Mouse (Mus musculus) B cell, adult 2 months (primary cell): ENCODE results near the gene Msi2.
A peak's percentile ranks its signal among the peaks of the same experiment; 100 is the strongest.

Experiments used
- DNase-seq, 2 experiments: peaks; one replicate each; pipeline ENCODE4 v3.0.0; 2022

Msi2 gene

GRCm38 (mm10) chr11:88718050-88718765 is at the start of gene Msi2:
Msi2 (minus strand) TSS chr11:88718513.
- peak; percentile 91 to 92 for DNase-seq

- DNase-seq, result no peak
Observed at GRCm38 (mm10) chr11:88765635-88766034, 47.3 kb upstream of the Msi2 start.

DNA sequence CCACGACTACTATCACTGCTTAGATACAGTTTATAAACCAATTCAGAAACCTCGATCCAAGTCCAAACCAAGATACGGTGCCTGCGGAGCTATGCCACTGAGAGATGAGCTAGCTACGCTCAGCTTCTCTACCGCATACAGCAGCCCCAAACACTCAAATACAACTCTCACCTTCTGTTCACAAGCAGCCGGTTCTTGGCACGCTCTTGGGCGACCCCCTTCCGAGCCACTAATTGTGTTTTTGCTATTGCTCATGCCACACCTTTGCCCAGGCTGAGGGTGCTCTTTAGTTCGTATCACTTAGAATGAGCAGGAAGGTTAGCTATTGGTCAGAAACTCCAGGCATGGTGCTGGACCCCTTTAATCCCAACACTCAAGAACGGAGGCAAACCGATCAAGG is 45.1 kb upstream of the Msi2 start:
- DNase-seq, result no peak

DNA sequence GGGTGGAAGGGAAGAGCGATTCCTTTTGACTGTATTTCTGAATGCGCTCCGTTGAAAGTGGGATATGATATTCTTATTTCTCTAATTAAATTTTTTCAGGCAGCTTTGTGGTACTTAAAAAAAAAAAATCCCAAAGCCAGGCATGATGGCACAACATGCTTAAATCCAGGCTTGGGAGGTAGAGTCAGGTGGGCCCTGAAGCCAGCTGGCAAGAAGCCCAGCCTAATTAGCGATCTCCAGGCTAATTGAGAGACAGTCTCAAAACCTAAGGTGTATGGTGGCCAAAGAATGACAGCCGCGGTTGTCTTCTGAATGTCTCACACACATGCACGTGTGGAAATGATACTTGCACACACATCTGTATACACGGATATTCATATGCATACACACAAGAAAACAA is 41.2 kb upstream of the Msi2 start:
- no peak for DNase-seq

DNA sequence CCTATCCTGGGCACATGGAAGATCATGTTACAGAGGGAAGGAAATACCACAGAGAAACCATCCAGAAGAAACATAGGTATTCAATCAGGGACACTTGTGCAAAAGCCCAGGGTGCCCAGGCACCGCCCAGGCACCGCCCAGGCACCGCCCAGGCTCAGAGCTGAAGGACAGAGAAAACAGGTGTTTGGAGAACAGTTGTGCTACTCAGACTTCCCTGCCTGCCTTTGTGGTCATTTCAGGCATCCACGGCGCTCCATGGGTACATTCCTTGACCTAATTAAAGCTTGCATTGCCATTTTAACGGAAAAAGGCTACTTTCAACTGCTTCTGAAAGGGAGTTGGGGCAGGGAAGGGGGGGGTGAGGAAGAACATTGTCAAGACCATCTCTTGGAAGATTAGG is 40.1 kb upstream of the Msi2 start:
- no peak for DNase-seq

DNA sequence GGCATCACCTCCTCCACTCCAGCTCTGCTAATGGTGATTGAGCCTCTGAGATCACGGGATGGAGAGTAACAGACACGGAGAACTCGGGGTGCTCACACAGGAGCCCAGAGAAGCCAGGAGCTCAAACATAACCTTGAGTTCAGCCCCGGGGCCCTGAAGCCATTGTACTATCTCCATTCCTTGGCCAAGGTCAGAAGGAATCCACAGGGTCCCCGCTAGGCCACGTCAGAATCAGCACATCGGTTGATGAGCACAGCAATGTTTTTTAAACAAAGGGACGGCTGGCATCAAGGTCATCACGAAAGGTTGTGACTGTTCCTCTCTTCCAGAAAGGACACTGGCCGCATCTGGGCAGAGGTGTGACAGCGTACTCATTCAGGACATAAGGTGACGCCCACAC is 27.0 kb upstream of the Msi2 start:
- no peak for DNase-seq

- no peak for DNase-seq
Observed at GRCm38 (mm10) chr11:88739574-88740295, 21.4 kb upstream of the Msi2 start.

- no peak for DNase-seq
Observed at GRCm38 (mm10) chr11:88729363-88729762, 11.1 kb upstream of the Msi2 start.

DNA sequence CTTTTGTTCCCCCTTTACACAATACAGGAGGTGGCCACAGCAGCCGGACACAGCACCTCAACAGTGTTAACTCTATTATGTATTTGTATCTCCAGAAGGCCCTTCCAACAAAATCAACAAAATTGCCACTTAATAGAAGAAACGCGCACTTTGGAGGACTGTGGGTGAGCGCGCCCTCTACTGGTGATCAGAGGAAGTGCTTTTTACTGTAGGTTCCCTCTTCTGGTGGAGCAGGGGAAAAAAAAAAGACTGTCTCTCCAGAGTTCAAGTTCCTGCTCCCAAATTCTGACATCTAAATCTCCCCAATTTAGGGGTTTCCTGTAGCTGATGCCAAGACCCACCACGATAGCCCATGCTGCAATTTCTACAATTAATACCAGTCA is 10.2 kb upstream of the Msi2 start:
- DNase-seq, result peak; percentile 87 to 88

GRCm38 (mm10) chr11:88727768-88728507 is 9.6 kb upstream of the Msi2 start:
- peak; percentile 9 to 11 for DNase-seq

DNA sequence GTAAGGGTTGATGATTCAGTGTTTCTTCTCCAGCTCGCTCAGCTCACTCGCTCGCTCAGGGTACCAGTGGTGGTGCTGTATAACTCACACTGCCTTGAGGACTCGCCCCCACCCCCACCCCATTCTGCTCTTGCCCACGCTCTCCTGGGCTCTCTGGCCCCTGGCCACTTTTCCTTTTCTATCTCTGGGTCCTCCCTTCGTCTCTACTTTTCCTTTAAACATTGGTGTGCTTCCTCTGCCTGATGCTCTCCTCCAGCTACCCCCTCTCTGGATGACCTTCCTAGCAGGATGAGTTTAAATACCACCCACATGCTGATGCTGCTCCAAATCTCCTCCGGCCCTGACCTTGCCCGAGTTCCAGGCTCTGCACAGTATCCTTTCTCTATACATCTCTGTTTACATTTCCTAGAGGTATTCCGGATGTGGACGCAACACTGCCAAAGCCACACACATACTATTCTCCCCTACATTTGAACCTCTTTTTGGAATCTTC is 2.9 kb upstream of the Msi2 start:
- no peak for DNase-seq

DNA sequence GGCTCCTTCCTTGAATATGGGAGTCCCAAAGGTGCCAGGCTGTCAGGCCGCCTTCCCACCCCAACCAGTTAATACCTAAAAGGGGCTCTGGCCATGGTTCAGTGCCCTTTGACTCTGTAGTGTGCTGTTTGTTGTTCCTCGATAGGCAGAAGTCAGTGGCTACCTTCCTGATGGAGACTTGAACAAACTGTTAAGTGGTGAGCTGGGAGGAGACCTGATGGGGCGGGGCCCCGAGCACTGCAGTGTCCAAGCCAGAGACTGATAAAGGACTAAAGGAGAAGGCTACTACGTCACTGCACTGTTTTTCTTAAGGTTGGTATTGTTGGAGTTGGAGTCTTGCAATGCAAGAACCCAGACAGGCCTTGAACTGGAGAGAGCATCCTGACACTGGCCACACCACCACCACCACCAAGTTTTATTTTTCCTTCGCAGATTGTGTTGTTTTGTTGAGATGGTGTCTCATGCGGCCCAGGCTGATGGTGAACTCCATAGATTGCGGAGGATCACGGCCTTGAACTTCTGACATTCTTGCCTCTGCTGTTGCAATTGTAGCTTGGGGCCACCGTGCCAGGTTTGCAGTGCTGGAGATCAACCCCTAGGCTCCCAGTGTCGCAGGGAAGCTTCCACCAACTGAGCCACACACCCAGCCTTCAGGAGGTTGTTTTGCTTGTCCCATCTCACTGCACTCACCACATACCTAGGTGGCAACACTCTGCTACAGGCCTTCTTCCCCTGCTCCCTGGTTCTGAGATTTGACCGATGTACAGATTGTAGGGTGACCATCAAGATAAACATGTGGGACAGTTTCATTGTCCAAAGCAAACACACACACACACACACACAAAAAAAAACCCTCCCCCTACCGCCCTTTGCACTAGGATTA is 2.2 kb upstream of the Msi2 start:
- no peak for DNase-seq

- DNase-seq, result no peak
Observed at GRCm38 (mm10) chr11:88719601-88720000, 1.3 kb upstream of the Msi2 start.

- no peak for DNase-seq
Observed at GRCm38 (mm10) chr11:88718766-88719595, 668 bp upstream of the Msi2 start.

DNA sequence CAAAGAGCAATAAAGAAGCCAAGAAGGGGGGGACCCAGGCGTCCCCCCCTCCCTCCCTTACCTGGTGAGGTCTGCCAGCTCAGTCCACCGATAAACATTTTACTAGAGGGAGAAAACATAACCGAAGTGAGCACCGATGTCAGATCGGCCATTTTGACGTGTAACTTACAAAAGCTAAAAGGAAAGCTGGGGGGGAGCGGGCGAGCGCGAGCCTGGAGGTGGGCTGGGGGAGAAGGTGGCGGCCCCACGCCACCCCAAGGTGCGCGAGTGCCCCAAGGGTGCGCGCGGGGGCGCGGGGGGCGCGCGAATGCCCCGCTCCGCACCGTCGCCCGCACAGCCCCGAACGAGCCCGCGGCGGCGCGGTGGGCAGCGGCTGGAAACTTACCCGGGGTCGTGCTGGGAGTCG is 666 bp downstream of the Msi2 start:
- DNase-seq, result peak; percentile 54 to 62

DNA sequence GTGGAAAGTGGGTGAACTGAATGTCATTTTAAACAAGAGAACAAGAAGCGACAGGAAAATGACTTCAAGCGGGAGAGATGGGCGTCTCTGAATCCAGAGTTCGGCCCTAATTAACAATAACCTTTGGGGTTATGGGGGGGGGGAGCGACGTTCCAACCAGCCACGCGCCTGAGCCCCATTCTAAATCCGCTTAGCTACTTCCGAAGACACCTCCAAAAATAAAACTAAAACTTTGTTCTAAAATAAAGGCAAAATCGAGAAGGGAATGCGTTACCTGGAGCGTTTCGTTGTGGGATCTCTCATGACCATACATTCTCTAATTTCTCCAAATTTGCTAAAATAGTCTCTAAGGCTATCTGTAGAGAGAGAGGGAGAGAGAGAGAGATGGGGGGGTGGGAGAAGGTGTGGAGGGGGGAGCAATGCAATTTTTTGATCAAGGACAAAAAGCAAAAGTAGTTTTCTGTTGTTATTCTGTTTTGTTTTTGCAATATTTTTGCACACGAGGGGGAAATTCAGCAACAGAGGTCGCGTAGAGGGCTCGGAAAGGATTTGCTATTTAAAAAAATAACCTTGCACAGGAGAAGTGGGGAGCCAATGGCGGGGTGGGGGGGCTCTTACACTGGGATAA is 1.2 kb downstream of the Msi2 start:
- peak; percentile 12 to 19 for DNase-seq

- peak; percentile 34 to 45 for DNase-seq
Observed at GRCm38 (mm10) chr11:88716061-88716994, 2.0 kb downstream of the Msi2 start.

- DNase-seq, result no peak
Observed at GRCm38 (mm10) chr11:88715299-88715698, 3.0 kb downstream of the Msi2 start.

DNA sequence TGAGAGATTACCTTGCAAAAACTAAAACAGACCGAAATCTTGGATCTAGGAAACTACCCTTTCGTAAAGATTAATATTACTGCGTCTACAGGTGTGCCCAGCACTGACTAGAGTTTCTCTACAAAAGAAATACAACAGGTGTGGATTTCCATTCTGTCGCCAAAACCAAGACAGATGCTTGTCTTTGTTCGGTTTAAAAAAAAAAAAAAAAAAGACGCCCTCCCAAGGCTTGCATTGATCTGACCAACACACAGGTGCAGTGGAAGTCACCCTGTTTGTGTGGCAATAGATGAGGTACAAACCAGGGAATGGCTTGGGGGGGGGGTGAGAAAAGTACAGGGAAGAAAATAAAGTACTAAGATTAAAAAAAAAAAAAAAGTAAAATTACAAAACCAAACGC is 4.2 kb downstream of the Msi2 start:
- no peak for DNase-seq

GRCm38 (mm10) chr11:88713479-88713878 is 4.8 kb downstream of the Msi2 start:
- no peak for DNase-seq
